Mouse (Mus musculus): ENCODE results near the gene Rpl26. TPM values are rescaled to one million over a fixed set of nuclear protein-coding genes. Genes with fewer than 3 reads are reported as not detected.

Rpl26 gene
- polyA plus RNA-seq, 1 experiment from 2014 or later = 508 TPM

DNA sequence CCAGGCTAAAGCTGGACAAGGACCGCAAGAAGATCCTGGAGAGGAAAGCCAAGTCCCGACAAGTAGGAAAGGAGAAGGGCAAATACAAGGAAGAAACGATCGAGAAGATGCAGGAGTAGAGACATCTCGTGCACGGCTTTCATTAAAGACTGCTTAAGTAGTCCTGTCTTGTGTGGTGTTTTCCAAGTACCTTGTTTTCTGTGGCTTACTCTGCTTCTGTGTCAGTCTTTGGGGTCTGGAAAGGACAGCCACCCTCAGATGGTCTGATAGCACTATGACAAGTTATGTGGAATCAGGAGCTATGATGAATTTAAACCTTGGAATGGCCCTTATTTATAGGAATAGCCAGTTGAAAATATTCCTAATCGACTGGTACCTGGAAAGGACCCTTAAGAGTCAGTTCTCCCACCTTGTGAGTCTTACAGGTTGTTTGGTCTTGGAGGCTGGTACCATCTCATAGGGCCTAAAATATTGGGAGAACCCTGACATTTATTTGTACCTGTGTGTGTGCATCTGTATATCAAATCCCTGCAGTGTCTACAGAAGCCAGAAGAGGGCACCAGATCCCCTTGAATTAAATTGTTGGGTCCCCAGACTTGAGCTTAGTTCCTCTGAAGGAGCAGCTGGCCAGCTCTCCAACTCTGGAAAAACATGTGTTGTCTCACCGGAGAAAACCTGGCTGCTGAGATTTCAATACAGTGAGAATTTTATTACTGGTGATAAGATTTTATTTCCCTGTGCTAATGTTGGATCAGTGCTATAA is 3.2 kb downstream of the Rpl26 start:
- no peak overlapping the region for H3K9ac ChIP-seq (ENCODE audit: low read depth, low read length)
- H3K36me3 ChIP-seq (ENCODE audit: control insufficient read depth, insufficient read depth, low read length) = peaks cover 22% of the 10 kb centered on the region
- no peaks in the 10 kb centered on the region for H3K27me3 ChIP-seq (ENCODE audit: control insufficient read depth, insufficient read depth, low read depth, low read length)
- 87% methylated on average over 8 of the region's 8 CpGs for WGBS
- ATAC-seq = no peak
- H3K9me3 ChIP-seq (replicated peaks; ENCODE audit: control insufficient read depth, low read length, poor library complexity, severe bottlenecking) = no peaks in the 10 kb centered on the region
- no peak overlapping the region for H3K4me2 ChIP-seq (ENCODE audit: low read length)
- no peak overlapping the region for H3K27ac ChIP-seq (ENCODE audit: low read length)
- peaks cover 7% of the 10 kb centered on the region; the same call in 1 of the 2 replicates for H3K4me1 ChIP-seq (ENCODE audit: control insufficient read depth, insufficient read depth, low read length)
- no peak overlapping the region for H3K4me3 ChIP-seq (ENCODE audit: low read depth, low read length)

DNA sequence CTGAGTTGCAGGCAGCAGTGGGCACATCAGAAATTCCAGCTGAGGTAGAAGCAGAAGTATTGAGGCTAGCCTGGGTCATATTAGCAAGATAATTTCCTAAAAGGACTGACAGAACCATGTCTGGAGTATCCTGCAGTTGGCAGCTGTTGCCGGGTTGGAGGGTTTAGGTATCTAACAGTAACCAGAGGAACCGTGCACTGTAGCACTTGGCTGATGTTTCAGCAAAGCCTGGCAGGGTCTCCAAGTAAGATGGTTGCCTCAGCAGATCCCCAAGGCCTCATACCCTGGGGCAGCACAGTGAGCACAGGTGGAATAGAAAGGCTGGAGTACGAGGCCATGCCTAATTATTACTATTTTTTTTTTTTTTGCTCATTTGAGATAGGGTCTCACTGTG is 3.8 kb downstream of the Rpl26 start:
- no peak for ATAC-seq
- Histone ChIP-seq H3K4me2 (ENCODE audit: low read length) (no peak overlapping the region), H3K27me3 (ENCODE audit: control insufficient read depth, insufficient read depth, low read depth, low read length) (no peaks in the 10 kb centered on the region), H3K4me1 (ENCODE audit: control insufficient read depth, insufficient read depth, low read length) (peaks cover 7% of the 10 kb centered on the region; the same call in 1 of the 2 replicates), H3K9me3 (replicated peaks; ENCODE audit: control insufficient read depth, low read length, poor library complexity, severe bottlenecking) (no peaks in the 10 kb centered on the region), H3K27ac (ENCODE audit: low read length) (no peak overlapping the region), H3K4me3 (ENCODE audit: low read depth, low read length) (no peak overlapping the region), H3K36me3 (ENCODE audit: control insufficient read depth, insufficient read depth, low read length) (peaks cover 22% of the 10 kb centered on the region), H3K9ac (ENCODE audit: low read depth, low read length) (no peak overlapping the region)
- 88% methylated on average over 3 of the region's 3 CpGs for WGBS

DNA sequence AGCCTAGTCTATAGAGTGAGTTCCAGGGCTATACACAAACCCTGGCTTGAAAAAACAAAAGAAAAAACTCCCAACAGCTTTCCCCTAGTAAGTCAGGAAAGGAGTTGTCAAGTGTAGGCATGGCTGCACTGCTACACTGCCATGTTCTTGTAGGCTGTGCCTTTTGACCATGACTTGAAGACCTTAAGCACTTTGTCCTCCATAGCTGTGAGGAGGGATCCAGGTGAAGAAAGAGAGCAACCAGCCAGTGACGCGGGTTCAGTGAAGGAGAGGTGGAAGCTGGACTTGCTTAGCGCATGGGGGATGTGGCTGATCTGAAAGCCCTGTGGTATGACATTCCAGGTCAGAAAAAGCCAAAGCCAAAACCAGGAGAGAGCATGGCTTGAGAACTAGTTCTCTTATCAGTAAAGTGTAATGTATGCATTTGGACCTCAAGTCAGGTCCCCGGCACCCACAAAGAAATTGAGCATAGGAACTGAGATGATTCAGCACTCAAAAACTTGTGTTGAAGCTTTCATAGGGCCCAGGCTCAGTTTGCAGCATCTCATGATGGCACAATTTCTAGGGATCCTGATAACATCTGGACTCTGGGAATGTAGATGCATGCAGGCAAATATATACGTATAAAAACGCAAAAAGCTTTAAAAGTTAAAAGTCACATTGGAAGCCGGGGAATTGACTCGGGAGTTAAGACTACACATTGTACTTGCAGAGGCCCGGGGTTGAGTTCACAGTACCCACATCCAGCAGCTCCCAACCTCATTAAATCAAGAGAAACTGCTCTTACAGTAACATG is 4.5 kb downstream of the Rpl26 start:
- ATAC-seq = no peak
- Histone ChIP-seq H3K4me3 (ENCODE audit: low read depth, low read length) (no peak overlapping the region), H3K9ac (ENCODE audit: low read depth, low read length) (no peak overlapping the region), H3K36me3 (ENCODE audit: control insufficient read depth, insufficient read depth, low read length) (peaks cover 22% of the 10 kb centered on the region), H3K27me3 (ENCODE audit: control insufficient read depth, insufficient read depth, low read depth, low read length) (no peaks in the 10 kb centered on the region), H3K9me3 (replicated peaks; ENCODE audit: control insufficient read depth, low read length, poor library complexity, severe bottlenecking) (no peaks in the 10 kb centered on the region), H3K4me1 (ENCODE audit: control insufficient read depth, insufficient read depth, low read length) (peaks cover 7% of the 10 kb centered on the region; the same call in 1 of the 2 replicates), H3K4me2 (ENCODE audit: low read length) (no peak overlapping the region), H3K27ac (ENCODE audit: low read length) (no peak overlapping the region)
- 90% methylated on average over 9 of the region's 9 CpGs for WGBS

DNA sequence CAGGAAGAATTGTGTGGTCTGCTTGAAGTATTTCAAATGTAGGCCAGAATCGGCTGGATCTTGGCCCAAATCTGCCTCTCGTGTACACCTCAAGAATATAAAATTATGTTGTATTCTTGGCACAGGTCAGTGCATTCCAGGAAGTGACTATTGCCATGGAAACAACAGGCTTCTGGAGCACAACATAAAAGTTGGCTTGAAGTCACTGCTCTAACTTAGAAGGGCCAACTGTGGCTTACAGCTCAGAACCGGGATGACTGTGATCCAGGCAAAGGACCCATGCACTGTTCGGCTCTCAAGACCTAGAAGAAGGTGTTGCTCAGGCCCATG is 5.0 kb downstream of the Rpl26 start:
- no peak for ATAC-seq
- H3K36me3 ChIP-seq (ENCODE audit: control insufficient read depth, insufficient read depth, low read length) = peaks cover 22% of the 10 kb centered on the region
- no peak overlapping the region for H3K4me2 ChIP-seq (ENCODE audit: low read length)
- H3K9ac ChIP-seq (ENCODE audit: low read depth, low read length) = no peak overlapping the region
- peaks cover 7% of the 10 kb centered on the region; the same call in 1 of the 2 replicates for H3K4me1 ChIP-seq (ENCODE audit: control insufficient read depth, insufficient read depth, low read length)
- no peaks in the 10 kb centered on the region for H3K27me3 ChIP-seq (ENCODE audit: control insufficient read depth, insufficient read depth, low read depth, low read length)
- no peaks in the 10 kb centered on the region for H3K9me3 ChIP-seq (replicated peaks; ENCODE audit: control insufficient read depth, low read length, poor library complexity, severe bottlenecking)
- H3K4me3 ChIP-seq (ENCODE audit: low read depth, low read length) = no peak overlapping the region
- 71% methylated on average over 4 of the region's 4 CpGs for WGBS
- H3K27ac ChIP-seq (ENCODE audit: low read length) = no peak overlapping the region

DNA sequence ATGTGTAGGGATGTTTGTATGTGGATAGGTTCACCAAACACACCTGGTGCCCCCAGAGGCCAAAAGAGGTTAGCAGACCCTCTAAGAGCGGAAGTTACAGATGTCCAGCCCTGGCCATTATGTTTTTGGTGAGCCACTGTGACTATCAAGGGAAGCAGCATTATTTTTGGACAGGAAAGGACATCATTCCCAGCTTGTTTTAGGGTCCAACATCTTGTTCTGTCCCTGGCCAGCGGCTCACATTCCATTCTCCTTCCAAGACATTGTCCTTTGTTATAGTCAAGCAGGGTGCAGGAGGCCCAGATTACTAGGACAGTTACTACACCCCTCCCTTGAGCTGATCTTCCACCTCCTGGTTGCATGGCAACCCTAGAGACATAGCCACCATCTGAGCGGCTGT is 5.9 kb downstream of the Rpl26 start:
- H3K4me1 ChIP-seq (ENCODE audit: control insufficient read depth, insufficient read depth, low read length) = peaks cover 7% of the 10 kb centered on the region; the same call in 1 of the 2 replicates
- H3K36me3 ChIP-seq (ENCODE audit: control insufficient read depth, insufficient read depth, low read length) = peaks cover 22% of the 10 kb centered on the region
- no peak overlapping the region for H3K4me3 ChIP-seq (ENCODE audit: low read depth, low read length)
- no peak overlapping the region for H3K27ac ChIP-seq (ENCODE audit: low read length)
- no peaks in the 10 kb centered on the region for H3K27me3 ChIP-seq (ENCODE audit: control insufficient read depth, insufficient read depth, low read depth, low read length)
- no peak for ATAC-seq
- WGBS = 81% methylated on average over 3 of the region's 3 CpGs
- H3K4me2 ChIP-seq (ENCODE audit: low read length) = no peak overlapping the region
- no peaks in the 10 kb centered on the region for H3K9me3 ChIP-seq (replicated peaks; ENCODE audit: control insufficient read depth, low read length, poor library complexity, severe bottlenecking)
- no peak overlapping the region for H3K9ac ChIP-seq (ENCODE audit: low read depth, low read length)

DNA sequence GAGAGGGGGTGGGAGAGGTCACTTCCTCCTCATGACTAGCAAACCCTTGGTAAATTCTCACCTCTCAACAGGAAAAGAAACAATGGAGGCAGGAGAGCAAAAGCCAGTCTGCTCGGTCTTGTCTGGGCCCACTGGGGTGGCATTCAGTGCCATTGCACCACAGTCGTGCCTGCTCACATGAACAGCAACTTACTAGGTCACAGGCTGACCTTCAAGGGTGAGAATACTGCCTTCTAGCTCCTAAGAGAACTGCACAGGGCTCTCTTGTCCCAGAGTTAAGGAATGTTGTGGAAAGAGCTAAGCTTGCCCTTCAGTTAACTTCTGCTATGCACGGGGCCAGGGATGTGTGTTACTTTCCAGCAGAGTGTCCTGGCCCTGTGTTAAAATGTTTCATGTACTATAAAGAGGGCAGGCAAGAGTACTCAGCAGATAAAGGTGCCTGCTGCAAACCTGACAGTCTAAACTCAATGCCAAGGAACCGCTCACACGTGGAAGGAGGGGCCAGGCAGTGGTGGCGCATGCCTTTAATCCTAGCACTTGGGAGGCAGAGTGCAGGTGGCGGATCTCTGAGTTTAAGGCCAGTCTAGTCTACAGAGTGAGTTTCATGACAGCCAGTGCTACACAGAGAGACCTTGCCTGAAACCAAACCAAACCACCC is 7.6 kb downstream of the Rpl26 start:
- Histone ChIP-seq H3K4me3 (ENCODE audit: low read depth, low read length) (no peak overlapping the region), H3K9me3 (replicated peaks; ENCODE audit: control insufficient read depth, low read length, poor library complexity, severe bottlenecking) (no peaks in the 10 kb centered on the region), H3K36me3 (ENCODE audit: control insufficient read depth, insufficient read depth, low read length) (peaks cover 17% of the 10 kb centered on the region), H3K27ac (ENCODE audit: low read length) (no peak overlapping the region), H3K4me1 (ENCODE audit: control insufficient read depth, insufficient read depth, low read length) (no peaks in the 10 kb centered on the region), H3K9ac (ENCODE audit: low read depth, low read length) (no peak overlapping the region), H3K27me3 (ENCODE audit: control insufficient read depth, insufficient read depth, low read depth, low read length) (no peaks in the 10 kb centered on the region), H3K4me2 (ENCODE audit: low read length) (no peak overlapping the region)
- WGBS = 42% methylated on average over 7 of the region's 7 CpGs
- no peak for ATAC-seq

DNA sequence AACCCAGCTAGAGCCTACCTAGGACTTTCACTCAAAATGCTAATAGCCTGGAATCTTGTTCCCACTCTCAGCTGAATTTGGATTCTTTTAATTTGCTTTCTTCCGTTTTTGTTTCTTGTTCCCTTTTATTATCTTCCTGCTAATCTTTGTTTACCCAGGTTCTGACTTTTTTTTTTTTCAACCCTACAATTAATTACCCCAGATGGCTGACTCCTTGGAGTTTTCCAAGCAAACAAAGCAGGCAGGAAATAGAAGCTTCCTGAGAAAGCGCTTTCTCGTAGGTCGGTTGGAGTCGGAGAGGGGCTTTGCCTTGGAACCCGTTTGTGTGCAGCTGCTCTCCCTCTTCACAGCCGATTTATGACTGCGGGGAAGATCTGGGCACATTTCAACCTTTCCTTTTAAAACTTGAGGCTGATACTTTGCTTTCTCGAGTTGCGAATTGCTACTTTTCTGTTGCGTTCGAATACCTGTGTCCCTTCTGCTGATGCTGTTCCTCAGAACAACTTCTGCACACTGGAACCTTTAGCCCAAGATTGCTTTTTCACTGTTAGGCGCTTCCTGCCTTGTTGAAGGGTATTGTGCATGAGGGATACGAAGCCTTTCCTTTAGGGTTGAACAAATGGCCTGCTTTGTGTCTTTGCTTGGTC is 10.3 kb downstream of the Rpl26 start:
- no peaks in the 10 kb centered on the region for H3K4me1 ChIP-seq (ENCODE audit: control insufficient read depth, insufficient read depth, low read length)
- no peak overlapping the region for H3K9ac ChIP-seq (ENCODE audit: low read depth, low read length)
- H3K27me3 ChIP-seq (ENCODE audit: control insufficient read depth, insufficient read depth, low read depth, low read length) = no peaks in the 10 kb centered on the region
- WGBS = 70% methylated on average over 14 of the region's 14 CpGs
- H3K27ac ChIP-seq (ENCODE audit: low read length) = no peak overlapping the region
- peaks cover 4% of the 10 kb centered on the region; the same call in 1 of the 2 replicates for H3K36me3 ChIP-seq (ENCODE audit: control insufficient read depth, insufficient read depth, low read length)
- no peak for ATAC-seq
- H3K4me3 ChIP-seq (ENCODE audit: low read depth, low read length) = no peak overlapping the region
- no peaks in the 10 kb centered on the region for H3K9me3 ChIP-seq (replicated peaks; ENCODE audit: control insufficient read depth, low read length, poor library complexity, severe bottlenecking)
- no peak overlapping the region for H3K4me2 ChIP-seq (ENCODE audit: low read length)

DNA sequence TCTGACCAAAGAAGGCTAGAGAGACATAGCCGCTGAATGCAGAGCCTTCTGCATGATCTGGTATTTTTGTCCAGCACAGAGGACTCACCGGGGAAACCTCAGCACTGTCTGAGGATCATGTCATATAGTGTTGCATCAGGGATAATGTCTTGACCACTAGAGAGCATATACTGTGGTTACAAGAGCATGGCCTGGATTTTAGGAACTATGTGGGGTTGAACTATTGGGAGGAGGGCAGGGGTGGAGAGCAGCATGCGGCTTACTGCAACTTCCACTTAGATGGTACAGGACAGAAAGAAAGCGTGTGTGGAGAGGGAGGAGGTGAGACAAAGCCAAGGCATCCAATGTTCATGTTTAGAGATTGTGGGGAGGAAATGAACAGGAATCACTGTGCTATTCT is 13.2 kb downstream of the Rpl26 start:
- 88% methylated on average over 4 of the region's 4 CpGs for WGBS
- Histone ChIP-seq H3K9me3 (replicated peaks; ENCODE audit: control insufficient read depth, low read length, poor library complexity, severe bottlenecking) (no peaks in the 10 kb centered on the region), H3K27me3 (ENCODE audit: control insufficient read depth, insufficient read depth, low read depth, low read length) (no peaks in the 10 kb centered on the region), H3K4me1 (ENCODE audit: control insufficient read depth, insufficient read depth, low read length) (no peaks in the 10 kb centered on the region), H3K4me2 (ENCODE audit: low read length) (no peak overlapping the region), H3K4me3 (ENCODE audit: low read depth, low read length) (no peak overlapping the region), H3K9ac (ENCODE audit: low read depth, low read length) (no peak overlapping the region), H3K27ac (ENCODE audit: low read length) (no peak overlapping the region), H3K36me3 (ENCODE audit: control insufficient read depth, insufficient read depth, low read length) (no peaks in the 10 kb centered on the region)
- ATAC-seq = no peak
